Mouse (Mus musculus) cerebellum, adult 2 months (tissue): ENCODE measurements at regions not wholly inside any gene's neighbourhood (a gene's known extent, or its start where the extent isn't known, plus 50 kb on each side); places are given as distances from the start of the nearest gene placed in this dataset.

Experiments
- DNase-seq, 2 experiments: peaks; one replicate each; pipeline ENCODE4 v3.0.0; 2021
- H3K27ac ChIP-seq: fragments of 200-500 bp; 2 replicates; pipeline ENCODE4 v1.5.1; 2012; ENCODE audit warnings: low read length, control low read depth, inconsistent platforms; ENCODE audit not compliant: insufficient read depth
- H3K27me3 ChIP-seq: fragments of 200-500 bp; 2 replicates; pipeline ENCODE4 v1.6.1; 2012; ENCODE audit warnings: inconsistent platforms, mild to moderate bottlenecking, low read length, moderate library complexity; ENCODE audit not compliant: control insufficient read depth, insufficient read depth
- H3K4me1 ChIP-seq: fragments of 200-500 bp; 2 replicates; pipeline ENCODE4 v1.6.1; 2011; ENCODE audit warnings: low read length; ENCODE audit not compliant: control insufficient read depth, insufficient read depth
- H3K4me3 ChIP-seq: fragments of 200-500 bp; replicated peaks from 2 replicates; pipeline ENCODE3; 2011; ENCODE audit warnings: mild to moderate bottlenecking, low read depth, low read length, control low read depth; ENCODE audit not compliant: insufficient read depth
- CTCF ChIP-seq: fragments of 200-500 bp; IDR thresholded peaks from 2 replicates; pipeline ENCODE4 v1.5.1; 2011; ENCODE audit warnings: low read depth, mild to moderate bottlenecking, control low read depth, low read length, moderate library complexity, borderline replicate concordance; ENCODE audit not compliant: insufficient read depth
- POLR2A ChIP-seq: fragments of 200-500 bp; IDR thresholded peaks from 2 replicates; pipeline ENCODE4 v1.6.1; 2011; ENCODE audit warnings: low read length, control low read depth, borderline replicate concordance; ENCODE audit not compliant: insufficient read depth
- WGBS: fragments of 180-500 bp; shearing (Covaris S2); methylation state at CpG from one replicate; pipeline ENCODE4 v1.1.7; 2018; 5-methylcytosine and 5-hydroxymethylcytosine counted together

DNA sequence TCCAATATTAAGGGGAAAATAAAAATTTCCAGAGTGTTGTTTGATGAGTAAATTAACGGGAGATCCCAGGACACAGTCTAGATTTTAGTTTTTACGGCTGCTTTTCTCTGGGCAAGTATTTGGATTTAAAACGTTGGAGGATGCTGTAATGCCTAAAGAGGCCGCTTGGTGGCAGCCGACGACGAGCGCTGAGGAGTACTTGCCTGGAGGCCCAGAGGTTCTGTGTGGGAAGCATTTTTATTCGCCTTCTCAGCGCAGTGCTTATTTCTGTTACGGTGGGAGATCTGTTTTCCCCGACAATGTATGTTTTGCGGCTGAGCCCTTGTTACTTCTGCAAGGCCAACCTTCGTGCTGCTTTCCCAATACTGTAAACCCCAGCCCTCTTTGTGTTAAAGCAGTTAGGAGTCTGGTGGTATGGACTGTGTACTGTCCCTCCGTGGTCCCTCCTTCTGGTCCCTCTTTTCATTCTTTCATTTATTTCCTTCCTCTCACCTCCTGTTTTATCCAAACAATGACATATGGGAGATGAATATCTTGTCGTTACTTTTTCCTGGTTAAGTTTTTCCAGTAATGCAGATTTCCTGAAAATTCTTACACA is 142.3 kb downstream of the Bach1 start:
- Histone ChIP-seq H3K27ac (no peak overlapping the region), H3K4me3 (no peak overlapping the region), H3K4me1 (no peaks in the 10 kb centered on the region), H3K27me3 (no peaks in the 10 kb centered on the region)
- peak; percentile 48 to 65 for DNase-seq
- TF ChIP-seq CTCF (peak; percentile 79), POLR2A (no peak)
- WGBS: 11% methylated on average over 16 of the region's 16 CpGs
